Mouse (Mus musculus) E14TG2a.4 (cell line): ENCODE measurements at regions not wholly inside any gene's neighbourhood (a gene's known extent, or its start where the extent isn't known, plus 50 kb on each side); places are given as distances from the start of the nearest gene placed in this dataset.

Source experiments
- CTCF ChIP-seq: conservative IDR thresholded peaks from 2 replicates; pipeline ENCODE4 v1.5.1; 2014; ENCODE audit warnings: low read length
- NANOG ChIP-seq: IDR thresholded peaks from 2 replicates; pipeline ENCODE4 v1.6.1; 2014; ENCODE audit warnings: borderline replicate concordance, low read length, mixed read lengths

DNA sequence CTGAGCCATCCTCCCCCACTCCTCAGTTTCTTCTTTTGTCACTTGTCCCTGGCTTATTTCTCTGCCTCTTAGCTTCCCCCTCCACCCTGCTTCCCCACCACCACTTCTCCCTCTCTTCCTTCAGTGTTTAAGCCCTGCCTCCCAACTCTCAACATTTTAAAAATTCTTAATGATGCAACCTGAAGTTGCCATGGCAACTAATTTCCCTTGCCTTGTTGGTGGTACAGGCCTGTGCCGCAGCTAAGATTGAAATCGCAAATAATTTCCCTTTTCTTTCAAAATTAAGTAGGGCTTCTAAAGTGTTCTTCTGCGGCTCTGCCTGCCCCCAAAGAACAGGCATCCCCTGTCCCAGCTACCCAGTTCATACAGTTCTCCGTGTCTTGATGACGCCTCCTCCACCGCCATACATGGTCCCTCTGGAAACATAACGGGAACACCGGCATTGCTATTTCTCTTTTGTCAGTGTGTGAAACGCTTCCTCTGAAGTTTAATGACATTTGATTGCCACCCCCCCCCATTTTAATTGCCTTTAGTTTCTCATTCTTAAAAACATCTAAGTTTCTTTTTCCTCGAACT is 92.6 kb upstream of the Vrk1 start:
- no peak for TF ChIP-seq CTCF
- TF ChIP-seq NANOG, result no peak
